Mouse (Mus musculus): ENCODE data around the gene Galm. TPM values are rescaled to one million over a fixed set of nuclear protein-coding genes. Genes with fewer than 3 reads are reported as not detected.
A peak's percentile ranks its signal among the peaks of the same experiment; 100 is the strongest.
"Not testable (repeated sequence)": the region's sequence is repeated elsewhere in the genome, so short reads cannot be mapped to it uniquely, and the experiment has no call there.

The Galm gene
- total RNA-seq, 2 experiments from 2014 or later = 1.2 to 1.5 TPM

DNA sequence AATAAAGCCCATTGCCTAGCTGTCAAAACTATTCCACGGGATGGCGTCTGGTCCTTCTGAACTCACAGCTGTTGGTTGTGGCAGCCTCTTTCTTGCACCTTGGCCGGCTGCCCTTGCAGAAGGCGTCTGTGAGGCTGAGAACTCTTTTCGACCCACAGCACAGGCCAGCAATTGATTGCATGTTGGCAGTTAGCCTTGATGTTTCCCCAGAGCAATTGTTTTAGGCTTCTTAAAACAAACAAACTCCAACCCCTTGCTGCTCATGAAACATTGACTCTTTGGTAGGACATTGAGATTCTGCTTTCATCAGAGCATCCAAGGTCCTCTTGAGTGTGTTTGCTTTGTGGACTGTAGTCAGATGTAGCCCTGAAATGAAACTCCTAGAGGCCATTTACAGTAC lies 33.2 kb downstream of the Galm start:
- peak; percentile 90 for DNase-seq
- intact Hi-C loops (cut with DNase I) = no loop called here

DNA sequence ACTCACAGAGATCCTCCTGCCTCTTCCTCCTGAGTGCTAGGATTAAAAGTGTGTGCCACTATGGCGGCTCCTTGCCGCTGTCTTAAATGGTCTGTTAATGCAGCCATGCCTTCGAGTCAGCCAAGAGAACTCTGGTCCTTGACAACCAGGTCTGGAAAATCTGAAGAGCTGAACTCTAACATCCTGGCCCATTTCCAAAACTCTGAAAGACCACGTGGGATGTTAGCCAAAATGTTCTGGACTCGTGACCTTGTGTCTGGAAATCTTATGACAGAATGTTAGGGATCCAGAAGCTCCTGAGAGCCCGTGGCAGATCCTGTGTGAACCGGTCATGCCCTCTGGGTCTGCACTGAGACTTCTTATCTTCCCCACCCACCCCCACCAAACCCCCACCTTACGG lies 36.7 kb downstream of the Galm start:
- no peak for DNase-seq
- intact Hi-C loops (cut with DNase I) = no loop called here

DNA sequence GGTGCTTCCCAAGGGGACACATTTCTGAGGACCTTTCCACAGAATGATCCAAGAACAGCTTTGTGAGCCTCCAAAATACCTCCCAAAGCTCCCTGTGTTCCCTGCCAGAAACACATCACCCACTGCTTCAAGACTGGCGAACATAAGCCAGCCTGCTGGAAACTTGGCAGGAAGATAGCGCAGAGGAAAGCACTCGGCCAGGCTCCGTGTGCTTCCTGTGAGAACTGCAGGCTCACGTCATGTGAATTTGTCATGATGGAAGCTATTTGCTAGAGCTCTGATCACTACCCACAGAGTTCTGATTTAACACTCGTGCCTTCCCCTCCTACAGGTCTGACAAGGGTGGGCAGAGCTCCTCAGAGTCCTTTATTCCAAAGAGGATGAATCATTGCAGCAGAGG lies 38.5 kb downstream of the Galm start:
- DNase-seq = peak; percentile 76
- intact Hi-C loops (cut with DNase I) = loop anchor here (5.0 kb wide), 1 partner anchor 103 kb away; the partner anchor contains the start of gene Hnrnpll

DNA sequence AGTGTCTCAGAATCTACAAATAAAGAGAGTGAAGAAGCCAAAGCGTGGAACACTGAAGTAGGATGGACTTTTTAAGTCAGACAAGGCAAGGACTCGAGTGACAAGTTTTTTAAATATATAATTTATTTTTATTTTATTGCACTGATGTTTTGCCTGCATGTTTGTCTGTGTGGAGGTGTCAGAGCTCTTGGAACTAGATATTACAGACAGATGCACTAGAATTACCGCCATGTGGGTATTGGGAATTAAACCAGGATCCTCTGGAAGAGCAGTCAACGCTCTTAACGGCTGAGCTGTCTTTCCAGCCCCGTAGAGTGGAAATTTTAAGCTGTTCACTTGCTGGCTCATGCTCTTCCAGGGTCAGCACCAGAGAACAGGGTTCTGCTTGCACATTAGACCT lies 39.1 kb downstream of the Galm start:
- intact Hi-C loops (cut with DNase I) = loop anchor here (5.0 kb wide), 1 partner anchor 104 kb away; the partner anchor contains the start of gene Hnrnpll
- no peak for DNase-seq

DNA sequence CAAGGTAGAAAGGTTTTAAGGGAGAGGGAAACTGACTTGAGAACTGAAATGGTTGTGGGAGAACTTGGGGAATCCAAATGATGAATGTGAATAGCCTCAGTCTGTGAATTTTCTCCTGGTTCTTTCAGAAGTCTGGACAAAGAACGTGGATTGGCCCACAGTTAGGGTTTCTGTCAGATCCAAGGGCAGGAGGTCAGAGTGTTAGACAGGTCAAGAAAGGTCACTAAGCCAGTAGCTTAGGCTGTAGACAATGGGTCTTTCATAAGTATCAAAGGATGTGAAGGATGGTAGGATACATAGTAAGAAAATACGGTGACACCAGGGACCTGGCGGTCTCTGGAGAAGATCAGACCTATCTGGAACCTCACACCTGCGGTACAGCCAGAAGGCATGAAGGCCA lies 40.2 kb downstream of the Galm start:
- intact Hi-C loops (cut with DNase I) = loop anchor here (5.0 kb wide), 1 partner anchor 105 kb away; the partner anchor contains the start of gene Hnrnpll
- DNase-seq = no peak

DNA sequence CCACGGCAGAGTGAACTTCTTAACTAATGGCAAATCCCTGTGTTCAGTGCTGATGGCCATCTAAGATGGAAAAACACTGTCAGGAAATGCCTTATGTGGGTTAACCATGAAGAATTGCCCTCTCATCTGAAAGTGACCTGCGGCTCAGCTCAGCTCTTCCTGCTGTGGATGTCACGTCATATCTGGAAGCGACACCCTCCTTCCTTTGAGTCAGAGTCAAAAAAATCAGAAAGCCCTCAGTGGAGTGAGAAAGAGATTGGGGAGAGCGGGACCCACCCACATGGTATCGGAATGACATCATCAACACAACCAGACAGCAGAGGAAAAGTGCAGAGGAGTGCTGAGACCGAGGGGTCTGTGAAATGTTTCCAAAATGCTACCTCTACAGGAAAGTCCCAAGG lies 40.6 kb downstream of the Galm start:
- DNase-seq = no peak
- intact Hi-C loops (cut with DNase I) = loop anchor here (5.0 kb wide), 1 partner anchor 106 kb away; the partner anchor contains the start of gene Hnrnpll

DNA sequence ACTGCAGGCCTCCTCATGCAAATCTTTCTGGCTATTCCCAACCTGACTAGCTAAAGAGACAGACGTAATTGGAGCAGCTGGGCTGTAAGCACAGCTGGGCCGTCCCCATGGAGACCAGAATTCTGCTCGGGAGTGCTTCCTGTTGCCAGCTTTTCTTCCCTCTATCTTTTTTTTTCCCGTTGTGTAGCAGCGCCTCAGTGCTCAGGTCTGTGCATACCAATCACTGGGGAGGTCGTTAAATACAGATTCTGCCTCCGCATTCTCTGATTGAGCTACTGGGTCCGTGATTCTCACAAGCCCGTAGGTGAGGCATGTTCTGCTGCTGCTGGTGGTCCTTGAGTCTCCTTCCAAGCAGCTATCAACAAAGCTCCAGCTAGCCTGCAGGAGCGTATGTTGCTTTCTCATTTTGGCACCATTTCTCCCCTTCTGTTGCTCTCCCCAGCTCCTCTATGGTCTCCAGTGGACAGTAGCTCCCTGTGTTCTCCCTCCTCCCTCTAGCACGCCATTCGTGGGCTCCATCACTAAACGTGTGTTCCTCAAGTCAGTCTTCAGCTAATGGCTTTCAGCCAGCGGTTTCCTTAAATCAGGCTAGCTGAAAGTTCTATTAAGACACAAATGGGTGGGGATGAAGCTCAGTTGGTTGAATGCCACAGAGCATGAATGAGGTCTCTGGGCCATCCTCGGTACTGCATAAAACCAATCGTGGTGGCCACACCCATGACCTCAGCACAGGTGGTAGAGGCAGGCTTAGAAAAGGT lies 41.3 kb downstream of the Galm start:
- intact Hi-C loops (cut with DNase I) = loop anchor here (5.0 kb wide), 1 partner anchor 106 kb away; the partner anchor contains the start of gene Hnrnpll
- DNase-seq = peak; percentile 45

DNA sequence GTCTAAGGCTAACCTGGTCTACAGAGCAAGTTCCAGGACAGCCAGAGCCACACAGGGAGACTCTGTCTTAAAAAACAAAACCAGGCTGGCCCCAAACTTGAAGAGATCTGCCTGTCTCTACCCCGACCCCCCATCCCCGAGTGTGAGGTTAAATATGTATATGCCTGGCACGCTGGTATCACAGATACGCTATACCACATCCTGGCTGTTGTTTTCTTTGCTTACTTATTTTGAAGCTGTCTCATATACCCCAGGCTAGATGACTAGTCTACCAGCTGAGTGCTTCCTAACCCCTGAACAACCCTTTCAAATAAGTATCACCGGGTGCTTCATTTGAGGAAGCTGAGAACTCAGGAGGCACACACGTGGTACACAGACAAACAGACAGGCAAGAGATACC lies 42.5 kb downstream of the Galm start:
- intact Hi-C loops (cut with DNase I) = loop anchor here (5.0 kb wide), 1 partner anchor 107 kb away; the partner anchor contains the start of gene Hnrnpll
- no peak for DNase-seq

DNA sequence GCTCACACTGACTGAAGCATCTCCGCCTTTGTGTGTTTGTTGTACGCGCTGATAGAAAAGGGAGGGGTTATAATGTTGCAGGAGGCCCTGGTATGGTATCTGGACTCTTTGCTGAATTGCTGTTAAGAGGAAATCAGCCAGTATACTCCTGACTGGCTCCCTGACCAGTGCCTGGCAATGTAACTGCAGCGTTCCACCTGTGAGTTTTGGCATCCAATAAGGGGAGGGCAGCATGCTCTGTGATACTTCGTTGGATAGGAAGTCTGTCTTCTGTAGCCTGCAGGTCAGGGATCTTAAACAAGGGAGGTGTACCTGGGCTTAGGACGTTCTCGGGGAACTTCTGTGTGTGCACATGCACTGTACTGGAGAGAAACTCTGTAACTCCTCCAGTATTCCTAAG lies 43.7 kb downstream of the Galm start:
- intact Hi-C loops (cut with DNase I) = no loop called here
- DNase-seq = no peak

DNA sequence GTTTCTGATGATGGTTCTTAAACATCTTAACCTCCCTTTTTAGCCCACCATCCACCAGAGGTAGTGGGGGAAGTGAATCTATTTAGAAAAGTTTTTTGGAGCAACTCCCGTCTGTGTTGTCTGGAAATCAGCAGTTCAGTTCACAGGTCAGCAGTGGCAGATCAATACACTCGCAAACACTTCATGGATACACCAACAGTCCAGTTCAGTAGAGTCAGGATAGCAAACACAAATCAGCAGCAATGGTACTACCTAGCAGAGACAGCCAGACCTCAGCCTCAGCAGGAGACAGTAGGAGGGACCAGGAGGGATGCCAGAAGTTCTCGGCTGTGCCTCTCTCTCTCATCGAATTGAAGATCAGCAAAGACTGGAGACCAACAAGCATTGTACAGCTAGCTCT lies 44.7 kb downstream of the Galm start:
- DNase-seq = no peak
- intact Hi-C loops (cut with DNase I) = no loop called here

DNA sequence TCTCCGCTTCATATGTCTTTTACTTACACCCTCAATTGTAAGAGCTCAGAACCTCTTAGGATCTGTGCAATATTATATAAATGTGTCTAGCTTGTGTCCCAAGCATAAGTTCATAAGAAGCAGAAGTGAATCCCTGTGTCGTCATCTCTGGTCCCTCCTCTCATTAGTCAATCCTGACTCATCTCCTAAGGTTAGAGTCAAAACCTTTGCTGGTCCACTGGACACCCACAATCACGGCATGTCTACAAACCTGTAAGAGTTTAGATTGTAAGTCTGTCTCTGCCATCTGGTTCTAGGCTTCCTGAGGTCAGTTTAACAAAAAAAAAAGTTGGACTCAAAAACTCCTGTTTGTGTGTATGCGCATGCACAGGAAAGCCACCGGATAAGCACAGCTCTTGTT lies 45.5 kb downstream of the Galm start:
- intact Hi-C loops (cut with DNase I) = no loop called here
- no peak for DNase-seq

DNA sequence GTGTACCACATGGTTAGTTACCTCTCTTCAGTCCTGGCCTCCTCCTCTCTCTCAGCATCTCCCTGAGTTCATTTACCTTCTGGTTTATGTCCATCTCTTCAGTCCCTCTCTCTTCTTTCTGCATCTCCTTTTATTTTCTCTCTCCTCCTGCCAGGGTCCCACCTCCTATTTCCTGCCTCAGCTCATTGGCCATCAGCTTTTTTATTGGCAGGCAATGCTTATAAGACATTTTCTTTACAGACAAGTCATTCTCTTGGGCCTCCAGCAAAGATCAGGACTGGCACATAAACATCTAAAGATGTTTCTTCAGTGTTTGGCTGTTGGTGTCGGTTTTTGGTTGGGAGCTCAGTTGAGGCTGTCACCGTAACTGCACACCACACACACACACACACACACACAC lies 46.4 kb downstream of the Galm start:
- intact Hi-C loops (cut with DNase I) = no loop called here
- no peak for DNase-seq

DNA sequence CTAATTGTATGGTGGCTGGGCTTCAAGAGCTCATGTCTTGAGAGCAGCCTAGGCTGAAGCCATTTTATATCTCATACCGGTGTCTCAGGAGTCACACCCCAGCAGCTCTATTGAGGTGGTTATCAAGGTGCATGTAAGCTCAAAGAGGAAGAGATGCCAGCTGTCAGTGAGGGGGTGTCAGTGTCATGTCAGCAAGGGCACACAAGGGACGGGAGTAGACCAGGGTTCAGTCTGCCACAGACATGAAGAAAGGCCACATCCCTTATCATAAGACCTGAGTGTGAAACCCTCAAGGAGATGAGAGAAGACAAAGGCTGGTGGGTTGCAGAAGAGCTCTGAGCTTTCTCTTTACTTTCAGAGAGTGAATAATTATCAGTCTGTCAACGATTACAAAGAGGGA lies 46.9 kb downstream of the Galm start:
- no peak for DNase-seq
- intact Hi-C loops (cut with DNase I) = no loop called here

DNA sequence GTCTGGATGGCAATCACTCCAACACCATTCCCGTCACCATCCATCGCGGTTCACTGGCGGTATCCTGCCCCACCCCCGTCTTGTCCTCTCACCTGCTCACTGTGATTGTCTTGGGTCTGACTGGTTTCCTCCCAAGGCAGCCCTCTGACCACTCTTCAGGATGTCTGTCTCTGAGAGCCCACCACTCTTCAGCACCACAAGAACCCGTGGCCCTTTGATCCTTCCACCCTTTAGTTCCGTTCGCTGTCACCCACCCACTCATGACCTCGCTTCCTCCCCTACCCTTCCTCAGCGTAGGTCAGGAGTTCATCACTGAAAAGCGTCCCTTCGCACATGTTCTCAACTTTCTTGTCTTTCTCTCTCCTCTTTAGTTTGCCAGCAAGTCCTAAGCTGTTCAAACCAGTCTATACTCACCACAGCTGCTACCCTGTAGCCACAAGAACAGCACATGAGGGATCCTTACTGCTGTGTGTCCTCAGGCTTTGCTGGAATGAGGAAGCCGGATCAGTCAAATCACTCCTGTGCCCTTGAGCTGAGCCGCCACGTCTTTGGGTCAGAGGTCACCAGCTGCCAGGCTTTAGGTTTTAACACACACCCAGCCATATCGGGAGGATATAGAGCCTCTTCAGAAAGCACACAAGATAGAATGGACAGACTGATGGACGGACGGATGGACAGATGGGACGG lies 47.6 kb downstream of the Galm start:
- intact Hi-C loops (cut with DNase I) = no loop called here
- no peak for DNase-seq

DNA sequence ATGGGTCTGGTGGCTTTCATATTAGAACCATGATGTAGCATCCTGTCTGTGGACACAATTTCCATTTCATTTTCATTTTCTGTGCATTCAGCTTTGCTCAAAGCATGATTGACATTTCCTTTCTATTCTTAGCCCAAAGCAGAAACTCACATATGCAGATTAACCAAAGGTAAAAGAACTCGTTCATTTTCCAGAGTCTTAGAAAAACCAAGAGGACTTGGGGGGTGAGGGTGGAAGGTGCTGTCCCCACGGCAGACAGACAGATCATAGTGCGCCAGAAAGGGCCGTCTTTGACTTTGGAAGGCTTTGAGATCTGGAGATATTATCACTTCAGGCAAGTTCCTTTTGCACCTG lies 48.1 kb downstream of the Galm start:
- intact Hi-C loops (cut with DNase I) = no loop called here

DNA sequence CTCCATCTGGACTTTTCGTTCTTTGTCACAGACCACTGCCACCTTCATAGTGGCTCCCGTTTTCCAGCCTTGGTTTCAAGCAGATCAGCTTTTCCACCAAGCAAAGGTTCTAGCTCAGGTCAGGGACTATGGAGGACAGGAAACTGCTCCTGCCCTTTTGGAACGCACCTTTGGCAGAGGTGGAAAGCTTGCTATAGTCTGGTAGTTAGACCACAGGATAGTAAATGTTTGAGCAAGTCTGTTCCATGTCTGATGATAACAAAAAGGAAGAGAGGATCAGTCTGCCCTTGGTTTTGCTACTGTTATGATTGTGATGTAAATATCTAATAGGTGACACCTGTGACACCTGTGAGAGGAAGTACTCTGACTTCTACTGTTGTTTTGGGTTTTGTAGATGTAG lies 48.7 kb downstream of the Galm start:
- intact Hi-C loops (cut with DNase I) = no loop called here
- DNase-seq = no peak

More for the DNA sequence above, 48.1 kb downstream of the Galm start:
- no peak for DNase-seq

DNA sequence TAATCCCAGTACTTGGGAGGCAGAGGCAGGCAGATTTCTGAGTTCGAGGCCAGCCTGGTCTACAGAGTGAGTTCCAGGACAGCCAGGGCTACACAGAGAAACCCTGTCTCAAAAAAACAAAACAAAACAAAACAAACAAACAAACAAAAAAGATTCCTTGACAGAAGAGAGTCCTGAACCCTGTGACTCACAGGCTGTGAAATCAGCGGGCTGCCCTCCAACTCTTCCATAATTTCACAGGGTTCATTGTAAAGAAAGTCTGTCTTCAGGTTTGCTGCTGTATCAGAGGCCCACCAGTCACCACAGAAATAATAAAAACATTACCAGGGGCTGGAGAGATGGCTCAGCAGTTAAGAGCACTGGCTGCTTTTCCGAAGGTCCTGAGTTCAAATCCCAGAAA lies 51.6 kb downstream of the Galm start:
- intact Hi-C loops (cut with DNase I); DNase-seq: not testable (repeated sequence)

DNA sequence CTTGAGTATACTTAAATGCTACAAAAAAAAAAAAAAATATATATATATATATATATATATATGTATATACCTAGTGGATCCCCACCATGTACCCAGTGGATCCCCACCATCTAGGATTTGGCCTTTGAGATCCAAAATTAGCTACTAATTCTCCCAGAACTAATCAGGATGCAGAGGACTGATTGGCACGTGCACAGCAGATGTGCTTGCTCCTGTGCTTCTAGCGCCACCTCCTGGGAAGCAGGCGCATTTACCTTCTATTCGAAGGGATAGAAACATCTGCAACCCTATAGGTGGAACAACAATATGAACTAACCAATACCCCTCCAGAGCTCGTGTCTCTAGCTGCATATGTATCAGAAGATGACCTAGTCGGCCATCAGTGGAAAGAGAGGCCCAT lies 52.7 kb downstream of the Galm start:
- intact Hi-C loops (cut with DNase I) = loop anchor here (5.0 kb wide), 1 partner anchor 133 kb away; no protein-coding TSS in a partner anchor
- peak; percentile 76 for DNase-seq

DNA sequence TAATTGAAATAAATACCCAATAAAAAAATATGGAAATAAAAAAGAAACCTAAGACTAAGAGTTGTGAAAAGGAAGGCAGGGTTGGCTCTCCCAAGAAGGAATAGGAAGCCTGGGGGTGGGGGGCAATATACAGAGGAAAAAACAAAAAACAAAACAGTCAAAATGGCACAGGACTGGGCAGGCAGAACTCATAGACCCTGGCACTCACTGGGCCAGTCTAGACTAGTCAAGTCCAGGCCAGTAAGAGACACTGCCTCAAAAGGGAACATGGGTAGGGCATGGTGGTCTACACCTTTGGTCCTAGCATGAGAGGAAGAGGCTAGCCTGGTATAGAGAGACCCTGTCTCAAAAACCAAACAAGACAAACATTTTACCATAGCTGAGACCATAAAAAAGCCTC lies 53.2 kb downstream of the Galm start:
- no peak for DNase-seq
- intact Hi-C loops (cut with DNase I) = loop anchor here (5.0 kb wide), 1 partner anchor 133 kb away; no protein-coding TSS in a partner anchor

DNA sequence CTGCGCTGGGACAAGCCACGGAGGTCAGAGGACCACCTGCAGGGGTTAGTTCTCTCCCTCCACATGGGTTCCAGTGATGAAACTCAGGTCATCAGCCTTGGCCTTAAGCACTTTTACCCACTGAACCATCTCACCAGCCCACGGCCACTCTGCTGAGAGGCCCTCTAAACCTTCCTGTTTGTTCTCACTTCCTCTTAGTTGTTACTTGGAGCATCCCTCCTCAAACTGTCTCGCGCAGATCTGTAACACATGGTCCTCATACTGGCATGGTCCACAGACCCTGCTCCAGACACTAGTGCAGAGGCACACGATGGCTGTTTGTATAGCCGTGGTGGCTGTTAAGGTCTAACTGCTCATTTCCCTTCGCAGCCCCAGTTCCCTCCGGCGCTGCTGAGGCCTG lies 56.3 kb downstream of the Galm start:
- intact Hi-C loops (cut with DNase I) = loop anchor here (5.0 kb wide), 1 partner anchor 136 kb away; no protein-coding TSS in a partner anchor
- no peak for DNase-seq

DNA sequence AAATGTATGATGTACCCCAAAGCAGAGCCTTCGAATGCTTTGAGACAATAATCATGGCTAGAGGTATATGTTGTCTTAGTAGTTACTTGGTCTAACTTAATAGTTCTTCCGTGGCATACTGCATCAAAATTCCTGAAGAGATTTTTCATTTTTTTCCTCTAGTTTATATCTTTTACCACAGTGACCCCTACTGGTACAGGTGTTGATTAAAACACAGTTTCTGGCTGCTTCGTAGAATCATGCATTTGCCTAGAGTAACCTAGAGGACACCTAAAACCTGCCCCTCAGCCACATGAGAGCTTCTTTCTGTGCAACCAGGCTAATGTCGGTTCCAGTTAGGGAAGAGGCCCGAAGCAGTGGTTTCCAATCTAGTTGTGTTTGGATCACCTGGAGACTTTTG lies 65.8 kb downstream of the Galm start:
- no peak for DNase-seq
- intact Hi-C loops (cut with DNase I) = loop anchor here (5.0 kb wide), 1 partner anchor 531 kb away; no protein-coding TSS in a partner anchor

Measured in left cerebral cortex, postnatal 4 days (tissue).